Mouse (Mus musculus): ENCODE measurements around the gene Slc13a2. TPM values are rescaled to one million over a fixed set of nuclear protein-coding genes. Genes with fewer than 3 reads are reported as not detected.

Slc13a2 gene
- polyA plus RNA-seq, 1 experiment from 2014 or later = not detected

DNA sequence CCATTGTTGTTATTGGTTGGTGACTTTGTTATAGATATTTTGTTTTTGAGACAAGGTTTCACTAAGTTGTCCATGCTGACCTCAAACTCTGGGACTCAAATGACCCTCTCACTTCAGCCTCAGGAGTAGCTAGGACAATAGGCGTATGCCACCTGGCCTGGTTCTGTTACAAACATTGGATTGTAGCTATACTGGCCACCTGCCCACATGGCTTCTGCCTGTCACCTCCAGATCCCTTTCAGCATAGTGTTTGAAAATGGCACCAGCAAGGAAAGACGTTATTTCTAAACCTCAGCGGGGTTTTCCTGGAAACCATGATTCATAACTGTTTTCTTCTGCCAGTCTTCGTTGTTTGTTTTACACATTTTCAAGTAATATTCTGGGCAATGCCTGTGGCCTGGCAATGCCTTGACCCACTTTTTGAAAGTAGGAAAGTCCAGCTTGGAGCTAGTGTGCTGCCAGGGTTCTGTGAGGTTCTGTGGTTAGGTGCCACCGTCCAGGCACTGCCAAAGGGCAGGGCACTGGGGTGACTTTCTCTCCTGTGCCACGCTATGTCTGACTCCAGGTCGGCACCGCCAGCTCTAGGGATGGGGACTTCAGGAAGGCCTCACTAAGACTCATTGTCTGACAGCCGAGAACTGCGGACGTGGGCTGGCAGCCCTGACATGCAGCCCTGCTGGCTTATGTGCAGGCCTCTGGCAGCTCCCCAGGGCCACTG, 10.3 kb downstream of the Slc13a2 start:
- H3K4me2 ChIP-seq = no peak overlapping the region
- H3K36me3 ChIP-seq = no peaks in the 10 kb centered on the region
- H3K27me3 ChIP-seq (replicated peaks) = peaks cover 22% of the 10 kb centered on the region; the same call in 1 of the 2 replicates
- no peaks in the 10 kb centered on the region for H3K9me3 ChIP-seq
- H3K27ac ChIP-seq (replicated peaks) = no peak overlapping the region
- WGBS = 71% methylated on average over 11 of the region's 11 CpGs
- no peak overlapping the region for H3K4me3 ChIP-seq
- H3K4me1 ChIP-seq = no peaks in the 10 kb centered on the region
- H3K9ac ChIP-seq = no peak overlapping the region
- ATAC-seq (ENCODE audit: extremely low read depth, insufficient number of reproducible peaks, low FRiP score, low TSS enrichment) = no peak

DNA sequence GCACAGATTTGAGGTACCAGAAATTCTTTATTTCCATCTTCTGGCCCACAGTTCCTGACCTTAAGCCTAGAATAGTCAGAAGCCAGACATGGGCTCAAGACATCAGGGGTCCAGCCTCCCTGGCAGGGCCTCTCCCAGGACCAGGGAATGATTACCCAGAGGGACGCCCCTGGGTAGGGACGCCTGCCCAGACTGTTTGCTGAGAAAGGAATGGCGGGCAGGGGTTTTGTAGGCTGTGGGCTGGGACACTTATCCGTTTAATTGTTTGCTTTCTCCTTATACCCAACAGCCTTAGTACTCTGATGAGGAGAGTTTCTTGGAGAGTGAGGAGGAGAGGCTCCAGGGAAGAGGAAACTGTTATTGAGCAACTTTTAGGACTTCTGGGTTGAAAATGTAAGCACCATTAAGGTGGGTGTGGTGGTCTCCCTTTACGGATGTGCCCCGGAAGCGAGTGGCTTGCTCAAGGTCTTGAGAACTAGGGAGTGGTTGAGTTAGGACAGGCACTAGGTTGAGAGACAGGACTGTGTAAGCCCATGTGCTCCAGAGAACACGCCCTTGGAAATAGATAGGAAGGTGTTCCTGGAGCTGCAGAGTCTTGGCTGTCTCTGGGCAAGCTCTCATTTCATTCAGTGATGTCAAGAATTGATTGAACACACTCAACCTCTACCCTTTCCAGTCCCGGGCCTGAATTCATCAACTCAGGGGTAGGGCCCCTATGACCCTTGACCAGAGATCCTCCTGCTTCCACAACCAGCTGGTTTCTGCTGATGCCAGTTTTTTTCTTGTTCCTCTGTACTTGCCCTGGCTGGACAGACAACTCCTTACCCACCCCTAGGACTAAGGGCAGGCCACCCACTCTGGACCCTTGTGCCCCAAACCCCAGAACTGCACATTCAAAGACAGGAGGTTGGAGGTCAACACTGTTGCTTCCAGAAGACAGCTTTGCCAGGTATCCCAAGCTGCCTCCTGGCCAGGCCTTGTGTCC, 13.5 kb downstream of the Slc13a2 start:
- 68% methylated on average over 9 of the region's 9 CpGs for WGBS
- no peaks in the 10 kb centered on the region for H3K9me3 ChIP-seq

DNA sequence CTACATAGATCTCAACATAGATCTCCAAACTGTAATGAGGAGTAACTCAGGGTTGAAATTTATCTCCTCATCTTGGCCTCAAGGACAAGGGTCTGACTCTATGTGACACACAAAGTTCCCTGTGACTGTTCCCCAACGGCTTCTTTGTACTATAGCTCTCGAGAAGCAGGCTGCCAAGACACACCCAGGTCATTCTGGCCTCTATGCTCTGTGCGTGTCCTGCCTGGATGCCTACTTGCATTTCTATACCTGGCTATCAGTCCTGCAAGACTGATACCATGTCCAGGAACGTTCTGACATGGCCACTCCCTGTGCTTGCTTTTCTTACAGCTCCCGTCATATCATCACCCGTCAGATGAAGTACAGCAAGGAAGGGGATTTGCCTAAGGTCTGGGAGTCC, 20.0 kb downstream of the Slc13a2 start:
- Histone ChIP-seq H3K9me3 (no peaks in the 10 kb centered on the region), H3K27me3 (replicated peaks) (peaks cover 56% of the 10 kb centered on the region), H3K4me3 (no peak overlapping the region), H3K4me1 (no peaks in the 10 kb centered on the region), H3K36me3 (no peaks in the 10 kb centered on the region), H3K27ac (replicated peaks) (no peak overlapping the region), H3K4me2 (no peak overlapping the region), H3K9ac (no peak overlapping the region)
- WGBS = 45% methylated on average over 6 of the region's 6 CpGs
- no peak for ATAC-seq (ENCODE audit: extremely low read depth, insufficient number of reproducible peaks, low FRiP score, low TSS enrichment)

More for the DNA sequence above, 13.5 kb downstream of the Slc13a2 start:
- Histone ChIP-seq H3K4me1 (no peaks in the 10 kb centered on the region), H3K4me2 (no peak overlapping the region), H3K27me3 (replicated peaks) (peaks cover 9% of the 10 kb centered on the region; the same call in 1 of the 2 replicates), H3K36me3 (no peaks in the 10 kb centered on the region), H3K9ac (no peak overlapping the region), H3K4me3 (no peak overlapping the region), H3K27ac (replicated peaks) (no peak overlapping the region)
- no peak for ATAC-seq (ENCODE audit: extremely low read depth, insufficient number of reproducible peaks, low FRiP score, low TSS enrichment)

DNA sequence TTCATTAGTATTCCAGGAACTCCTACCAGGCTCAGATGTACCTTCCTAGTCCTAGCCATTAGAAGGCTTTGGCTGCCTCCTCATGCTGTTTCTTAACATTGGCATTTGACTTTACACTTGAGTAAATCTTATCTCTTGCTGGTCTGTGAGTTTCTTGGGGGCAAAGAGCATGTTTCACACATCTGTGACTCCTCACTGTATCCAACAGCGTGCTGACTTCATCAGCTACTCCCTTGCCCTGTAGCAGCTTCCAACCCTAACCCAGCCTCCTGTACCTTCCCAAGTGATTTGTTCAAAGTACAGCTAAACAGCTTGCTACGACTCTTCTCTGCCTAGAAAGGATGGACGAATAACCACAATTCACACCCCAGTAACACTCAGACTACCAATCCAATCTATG, 20.5 kb downstream of the Slc13a2 start:
- peaks cover 57% of the 10 kb centered on the region for H3K27me3 ChIP-seq (replicated peaks)
- no peaks in the 10 kb centered on the region for H3K36me3 ChIP-seq
- no peak overlapping the region for H3K9ac ChIP-seq
- WGBS = 64% methylated on average over 3 of the region's 3 CpGs
- no peak overlapping the region for H3K27ac ChIP-seq (replicated peaks)
- no peak overlapping the region for H3K4me3 ChIP-seq
- no peaks in the 10 kb centered on the region for H3K4me1 ChIP-seq
- ATAC-seq (ENCODE audit: extremely low read depth, insufficient number of reproducible peaks, low FRiP score, low TSS enrichment) = no peak
- H3K4me2 ChIP-seq = no peak overlapping the region
- no peaks in the 10 kb centered on the region for H3K9me3 ChIP-seq

DNA sequence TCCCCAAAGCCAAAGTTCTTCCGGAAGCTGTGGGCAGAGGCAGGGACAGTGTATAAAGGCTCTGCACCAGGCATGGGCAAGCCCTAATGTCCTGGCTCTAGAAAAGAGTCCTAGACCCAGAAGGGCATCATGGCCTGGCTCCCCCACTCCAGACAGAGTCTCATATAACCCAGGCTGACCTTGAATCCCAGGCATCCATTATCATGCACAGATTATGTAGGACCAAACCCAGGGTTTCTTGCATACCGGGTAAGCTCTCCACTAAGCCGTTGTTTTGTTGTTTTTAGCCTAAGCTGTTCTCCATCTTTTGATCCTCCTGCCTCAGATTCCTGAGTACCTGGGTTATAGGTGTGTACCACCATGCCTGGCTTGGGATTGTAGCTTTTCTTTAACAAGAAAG, 21.1 kb downstream of the Slc13a2 start:
- no peak overlapping the region for H3K4me2 ChIP-seq
- H3K9ac ChIP-seq = no peak overlapping the region
- no peak for ATAC-seq (ENCODE audit: extremely low read depth, insufficient number of reproducible peaks, low FRiP score, low TSS enrichment)
- no peak overlapping the region for H3K27ac ChIP-seq (replicated peaks)
- peaks cover 55% of the 10 kb centered on the region for H3K27me3 ChIP-seq (replicated peaks)
- no peaks in the 10 kb centered on the region for H3K9me3 ChIP-seq
- H3K4me1 ChIP-seq = no peaks in the 10 kb centered on the region
- 58% methylated on average over 3 of the region's 3 CpGs for WGBS
- H3K36me3 ChIP-seq = no peaks in the 10 kb centered on the region
- no peak overlapping the region for H3K4me3 ChIP-seq

DNA sequence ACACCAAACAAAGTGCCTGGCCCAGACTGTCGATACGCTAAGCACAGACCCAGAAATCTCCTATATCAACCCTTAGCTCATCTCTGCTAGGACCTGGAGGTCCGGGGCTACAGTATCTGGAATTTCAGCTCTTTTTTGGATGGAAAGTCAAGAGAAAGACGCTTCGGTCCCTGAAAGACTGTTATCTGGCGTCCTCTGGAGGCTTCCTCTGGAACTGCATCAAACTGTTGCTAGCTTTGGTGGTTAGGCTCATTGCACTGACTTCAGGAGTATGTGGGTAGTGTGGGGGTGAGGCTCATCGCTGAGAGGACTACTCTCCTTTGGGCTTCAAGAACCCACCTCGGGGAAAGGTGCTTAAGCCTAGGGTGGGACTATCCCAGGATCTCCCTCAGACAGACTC, 22.3 kb downstream of the Slc13a2 start:
- Histone ChIP-seq H3K36me3 (no peaks in the 10 kb centered on the region), H3K27ac (replicated peaks) (no peak overlapping the region), H3K4me1 (no peaks in the 10 kb centered on the region), H3K4me2 (no peak overlapping the region), H3K4me3 (no peak overlapping the region), H3K27me3 (replicated peaks) (peaks cover 55% of the 10 kb centered on the region), H3K9me3 (no peaks in the 10 kb centered on the region), H3K9ac (no peak overlapping the region)
- 15% methylated on average over 8 of the region's 8 CpGs for WGBS
- ATAC-seq (ENCODE audit: extremely low read depth, insufficient number of reproducible peaks, low FRiP score, low TSS enrichment) = no peak

DNA sequence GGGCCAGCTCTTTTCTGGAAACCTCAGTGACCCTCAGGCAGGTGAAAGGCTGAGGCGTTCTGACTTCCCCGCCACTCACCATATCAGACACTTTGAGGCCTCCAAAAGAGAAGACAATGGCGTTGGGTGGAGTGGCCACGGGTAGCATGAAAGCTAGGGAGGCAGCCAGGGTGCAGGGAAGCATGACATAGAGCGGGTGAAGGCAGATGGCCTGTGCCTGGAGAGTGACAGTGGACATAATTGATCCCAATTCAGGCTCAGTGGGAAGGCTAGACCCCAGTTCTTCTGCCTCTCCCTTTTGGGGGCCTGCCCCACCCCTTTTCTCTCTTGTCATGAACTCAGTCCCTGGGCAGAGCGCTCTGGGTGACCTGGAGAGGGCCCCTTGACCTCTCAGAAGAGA, 23.8 kb downstream of the Slc13a2 start:
- Histone ChIP-seq H3K4me1 (no peaks in the 10 kb centered on the region), H3K4me3 (no peak overlapping the region), H3K4me2 (no peak overlapping the region), H3K27ac (replicated peaks) (no peak overlapping the region), H3K36me3 (no peaks in the 10 kb centered on the region), H3K9ac (no peak overlapping the region), H3K27me3 (replicated peaks) (peaks cover 51% of the 10 kb centered on the region), H3K9me3 (no peaks in the 10 kb centered on the region)
- ATAC-seq (ENCODE audit: extremely low read depth, insufficient number of reproducible peaks, low FRiP score, low TSS enrichment) = no peak
- WGBS = 72% methylated on average over 6 of the region's 6 CpGs

DNA sequence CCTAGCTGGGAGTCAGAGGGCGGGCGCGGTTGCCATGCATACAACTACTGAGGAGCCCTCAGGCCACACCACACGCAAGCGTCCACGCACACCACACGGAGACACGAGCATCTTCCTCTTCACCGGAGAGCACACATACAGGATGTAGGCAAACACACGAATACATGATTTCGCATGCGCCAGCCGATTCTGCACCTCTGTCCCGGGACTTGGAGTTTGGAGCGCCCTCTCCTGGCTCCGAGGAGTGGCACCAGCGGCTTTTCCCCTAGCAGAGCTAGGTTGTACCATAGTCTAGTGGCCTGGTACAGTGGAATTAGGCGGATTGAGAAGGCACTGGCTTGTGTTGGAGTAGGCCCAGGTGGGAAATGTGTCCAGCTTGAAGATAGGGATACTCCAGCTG, 24.6 kb downstream of the Slc13a2 start:
- H3K4me2 ChIP-seq = peak overlapping the region; percentile 58

DNA sequence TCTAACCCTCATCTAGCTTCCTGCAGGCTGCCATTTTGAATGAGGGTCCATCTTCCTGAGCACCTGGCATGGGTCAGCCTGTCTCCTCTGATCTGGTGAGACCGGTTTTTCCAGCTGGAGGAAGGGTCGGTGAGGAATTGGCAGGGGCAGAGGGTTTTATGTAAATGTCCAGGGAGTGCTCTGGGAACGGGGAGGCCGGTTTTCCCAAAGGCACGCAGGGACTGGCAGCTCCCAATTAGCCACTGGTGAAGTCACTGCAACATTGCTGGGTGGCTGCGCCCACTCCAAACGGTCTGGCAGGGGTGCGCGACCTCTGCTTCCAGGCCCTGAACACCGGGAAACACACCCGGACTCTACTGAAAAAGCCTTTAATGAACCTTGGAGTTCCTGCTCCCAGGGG, 25.1 kb downstream of the Slc13a2 start:
- Histone ChIP-seq H3K9ac (peak overlapping the region; percentile 68; the same call in 1 of the 2 replicates), H3K27me3 (replicated peaks) (peaks cover 40% of the 10 kb centered on the region), H3K4me2 (peak overlapping the region; percentile 58), H3K9me3 (no peaks in the 10 kb centered on the region), H3K36me3 (no peaks in the 10 kb centered on the region), H3K27ac (replicated peaks) (no peak overlapping the region), H3K4me3 (peak overlapping the region; percentile 26), H3K4me1 (no peaks in the 10 kb centered on the region)
- 46% methylated on average over 11 of the region's 11 CpGs for WGBS
- ATAC-seq (ENCODE audit: extremely low read depth, insufficient number of reproducible peaks, low FRiP score, low TSS enrichment) = no peak

More for the DNA sequence above, 24.6 kb downstream of the Slc13a2 start:
- no peaks in the 10 kb centered on the region for H3K36me3 ChIP-seq
- H3K27ac ChIP-seq (replicated peaks) = no peak overlapping the region
- H3K4me3 ChIP-seq = peak overlapping the region; percentile 26
- H3K4me1 ChIP-seq = no peaks in the 10 kb centered on the region
- no peak for ATAC-seq (ENCODE audit: extremely low read depth, insufficient number of reproducible peaks, low FRiP score, low TSS enrichment)
- peaks cover 45% of the 10 kb centered on the region for H3K27me3 ChIP-seq (replicated peaks)
- H3K9me3 ChIP-seq = no peaks in the 10 kb centered on the region
- peak overlapping the region; percentile 68; the same call in 1 of the 2 replicates for H3K9ac ChIP-seq
- 12% methylated on average over 18 of the region's 18 CpGs for WGBS

DNA sequence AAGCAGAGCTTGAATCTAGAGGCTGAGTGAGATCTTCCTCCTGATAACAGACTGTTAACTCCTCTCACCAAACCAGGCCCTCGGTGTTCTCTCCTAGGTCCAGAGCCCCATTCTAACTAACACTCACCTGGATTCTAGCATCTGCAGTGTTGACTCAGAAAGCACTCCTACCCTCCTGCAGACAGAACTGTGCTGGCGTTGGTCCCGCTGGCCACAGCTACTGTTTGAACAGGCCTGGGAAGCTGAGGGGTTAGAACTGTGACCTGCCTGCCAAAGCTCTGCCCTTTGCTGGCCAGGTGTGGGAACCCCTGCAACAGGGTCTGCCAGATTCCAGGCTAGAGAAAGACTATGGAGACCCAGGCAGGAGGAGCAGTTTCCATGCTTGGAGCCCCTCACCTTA, 29.3 kb downstream of the Slc13a2 start:
- H3K9me3 ChIP-seq = no peaks in the 10 kb centered on the region
- WGBS = 67% methylated on average over 3 of the region's 3 CpGs
- H3K4me1 ChIP-seq = no peaks in the 10 kb centered on the region
- H3K27me3 ChIP-seq (replicated peaks) = peaks cover 4% of the 10 kb centered on the region; the same call in 1 of the 2 replicates
- no peak overlapping the region for H3K27ac ChIP-seq (replicated peaks)
- H3K9ac ChIP-seq = no peak overlapping the region
- no peak overlapping the region for H3K4me2 ChIP-seq
- H3K36me3 ChIP-seq = no peaks in the 10 kb centered on the region
- no peak for ATAC-seq (ENCODE audit: extremely low read depth, insufficient number of reproducible peaks, low FRiP score, low TSS enrichment)
- no peak overlapping the region for H3K4me3 ChIP-seq

DNA sequence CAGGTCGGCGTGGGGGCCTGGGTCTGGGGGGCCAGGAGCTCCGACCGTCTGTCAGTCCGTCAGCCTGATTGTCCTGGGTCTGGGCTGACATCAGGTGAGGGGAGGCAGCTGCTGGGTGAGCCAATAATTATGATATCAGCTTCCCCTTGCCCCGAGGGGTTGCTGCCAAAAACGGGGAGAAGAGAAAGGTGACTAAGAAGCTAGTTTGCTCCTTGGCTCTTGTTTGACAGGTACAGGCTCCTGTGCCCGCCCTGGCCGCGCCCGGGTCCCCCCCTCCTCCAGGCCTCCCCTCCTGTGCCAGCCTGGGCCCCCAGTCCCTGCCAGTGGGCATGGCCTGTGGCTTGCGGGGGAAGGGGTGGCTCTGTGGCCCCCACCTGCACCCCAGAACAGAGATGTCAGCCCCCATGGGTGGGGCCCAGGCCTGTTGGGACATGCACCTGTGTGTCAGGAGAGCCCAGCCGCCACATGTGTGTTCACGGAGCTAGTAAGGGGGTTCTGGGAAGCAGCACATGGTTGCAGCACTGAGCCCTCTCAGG, 35.4 kb downstream of the Slc13a2 start, which contains the start of gene Foxn1:
Gene Foxn1 (minus strand): TSS at position 51 of the 536 bp plus-strand sequence.
- H3K36me3 ChIP-seq = no peaks in the 10 kb centered on the region
- H3K27me3 ChIP-seq (replicated peaks) = peaks cover 47% of the 10 kb centered on the region
- no peak within 1 kb of the TSS for H3K4me3 ChIP-seq
- no peaks in the 10 kb centered on the region for H3K9me3 ChIP-seq
- no peak within 1 kb of the TSS for H3K9ac ChIP-seq
- 76% methylated on average over 14 of the region's 14 CpGs for WGBS
- H3K4me2 ChIP-seq = no peak within 1 kb of the TSS
- H3K27ac ChIP-seq (replicated peaks) = no peak within 1 kb of the TSS
- no peak; the same call in 1 of the 2 replicates for ATAC-seq (ENCODE audit: extremely low read depth, insufficient number of reproducible peaks, low FRiP score, low TSS enrichment)
- H3K4me1 ChIP-seq = no peaks in the 10 kb centered on the region

All from heart, embryonic 13.5 days (tissue).